Mouse (Mus musculus) lung, postnatal 14 days (tissue): ENCODE results near the gene Pcna.
A peak's percentile ranks its signal among the peaks of the same experiment; 100 is the strongest.
"Not testable (repeated sequence)": the region's sequence is repeated elsewhere in the genome, so short reads cannot be mapped to it uniquely, and the experiment has no call there.

Experiments used
- DNase-seq: peaks from one replicate; pipeline ENCODE4 v3.0.0; 2021

The Pcna gene

GRCm38 (mm10) chr2:132275527-132275926, 22.4 kb upstream of the Pcna start:
- DNase-seq: no peak

- DNase-seq: no peak
Observed at GRCm38 (mm10) chr2:132272694-132273389, 19.7 kb upstream of the Pcna start.

- DNase-seq: no peak
Observed at GRCm38 (mm10) chr2:132270331-132270951, 17.3 kb upstream of the Pcna start.

- DNase-seq: no peak
Observed at GRCm38 (mm10) chr2:132269217-132269616, 16.1 kb upstream of the Pcna start.

- DNase-seq: no peak
Observed at GRCm38 (mm10) chr2:132266086-132266485, 13.0 kb upstream of the Pcna start.

- no peak for DNase-seq
Observed at GRCm38 (mm10) chr2:132265196-132265595, 12.1 kb upstream of the Pcna start.

GRCm38 (mm10) chr2:132264266-132264710, 11.2 kb upstream of the Pcna start:
- no peak for DNase-seq

GRCm38 (mm10) chr2:132263421-132264265, 10.5 kb upstream of the Pcna start:
- DNase-seq: no peak

GRCm38 (mm10) chr2:132262879-132263398, 9.8 kb upstream of the Pcna start, which contains the start of gene Cds2:
Gene Cds2 (plus strand): TSS chr2:132263148.
- peak; percentile 99 for DNase-seq

GRCm38 (mm10) chr2:132262175-132262574, 9.1 kb upstream of the Pcna start:
- DNase-seq: no peak

GRCm38 (mm10) chr2:132260601-132261000, 7.5 kb upstream of the Pcna start:
- no peak for DNase-seq

GRCm38 (mm10) chr2:132257350-132258068, 4.4 kb upstream of the Pcna start:
- DNase-seq: no peak

GRCm38 (mm10) chr2:132253603-132254002, 489 bp upstream of the Pcna start:
- DNase-seq: no peak

- DNase-seq: no peak
Observed at GRCm38 (mm10) chr2:132251911-132252310, 1.2 kb downstream of the Pcna start.

GRCm38 (mm10) chr2:132247539-132248313, 5.4 kb downstream of the Pcna start, which contains the start of gene Tmem230:
Gene Tmem230 (minus strand): TSS chr2:132247807.
- peak; percentile 95 for DNase-seq

GRCm38 (mm10) chr2:132243370-132243769, 9.7 kb downstream of the Pcna start:
- DNase-seq: no peak

GRCm38 (mm10) chr2:132240457-132240856, 12.7 kb downstream of the Pcna start:
- DNase-seq: peak; percentile 74

GRCm38 (mm10) chr2:132239434-132239833, 13.7 kb downstream of the Pcna start:
- DNase-seq: not testable (repeated sequence)

- no peak for DNase-seq
Observed at GRCm38 (mm10) chr2:132235975-132236374, 17.1 kb downstream of the Pcna start.

- DNase-seq: no peak
Observed at GRCm38 (mm10) chr2:132235291-132235690, 17.8 kb downstream of the Pcna start.

- DNase-seq: no peak
Observed at GRCm38 (mm10) chr2:132233985-132234765, 18.9 kb downstream of the Pcna start.
